Mouse (Mus musculus) stomach, postnatal 0 days (tissue): Measurements from ENCODE around the gene Sphkap.

Source experiments
- CTCF ChIP-seq: IDR thresholded peaks from 2 replicates; pipeline ENCODE4 v1.5.1; 2016; ENCODE audit warnings: antibody characterized with exemption, low read depth, mild to moderate bottlenecking, moderate library complexity
- EP300 ChIP-seq: optimal IDR thresholded peaks from 2 replicates; pipeline ENCODE3; 2016; ENCODE audit warnings: antibody characterized with exemption

- TF ChIP-seq CTCF (no peak), EP300 (no peak)
Measured at GRCm38 (mm10) chr1:83389419-83389818, 18.6 kb downstream of the Sphkap start.
